Mouse (Mus musculus) ES-Bruce4 (cell line): ENCODE measurements around the gene Fam198a. TPM values are rescaled to one million over a fixed set of nuclear protein-coding genes. Genes with fewer than 3 reads are reported as not detected.

Experiments used
- H3K27ac ChIP-seq: 2 replicates; pipeline ENCODE4 v1.5.1; 2012; ENCODE audit warnings: low read length, inconsistent platforms; ENCODE audit not compliant: insufficient read depth
- H3K27me3 ChIP-seq: 2 replicates; pipeline ENCODE4 v1.6.1; 2012; ENCODE audit warnings: mild to moderate bottlenecking, low read length, inconsistent platforms; ENCODE audit not compliant: control insufficient read depth, poor library complexity, insufficient read depth, severe bottlenecking
- H3K36me3 ChIP-seq: 2 replicates; pipeline ENCODE4 v1.6.1; 2012; ENCODE audit warnings: inconsistent platforms, mild to moderate bottlenecking, low read length, moderate library complexity; ENCODE audit not compliant: control insufficient read depth, poor library complexity, insufficient read depth, severe bottlenecking
- H3K4me1 ChIP-seq: one replicate; pipeline ENCODE4 v1.8.1; 2011; ENCODE audit warnings: low read length; ENCODE audit not compliant: control insufficient read depth, insufficient read depth
- H3K4me3 ChIP-seq: 2 replicates; pipeline ENCODE4 v1.5.1; 2011; ENCODE audit warnings: low read depth, mild to moderate bottlenecking, low read length
- H3K9ac ChIP-seq: 2 replicates; pipeline ENCODE4 v1.6.1; 2012; ENCODE audit warnings: low read depth, mild to moderate bottlenecking, inconsistent platforms; ENCODE audit not compliant: poor library complexity, severe bottlenecking
- H3K9me3 ChIP-seq: replicated peaks from 2 replicates; pipeline ENCODE4 v1.6.1; 2012; ENCODE audit warnings: mild to moderate bottlenecking, low read length, inconsistent platforms; ENCODE audit not compliant: control insufficient read depth, poor library complexity, insufficient read depth, severe bottlenecking
- CTCF ChIP-seq: IDR thresholded peaks from one replicate; pipeline ENCODE4 v1.8.1; 2011; ENCODE audit warnings: low read depth, low read length
- EP300 ChIP-seq: IDR thresholded peaks from 2 replicates; pipeline ENCODE4 v1.6.1; 2011; ENCODE audit warnings: low read depth, low read length; ENCODE audit not compliant: insufficient read depth
- POLR2A ChIP-seq: IDR thresholded peaks from one replicate; pipeline ENCODE4 v1.8.1; 2011; ENCODE audit warnings: low read length; ENCODE audit not compliant: insufficient read depth
- polyA plus RNA-seq: library from polyadenylated mRNA; stranded (reverse); fragments of >200 nt; gene quantifications from 2 replicates; pipeline ENCODE4 v1.2.4, GENCODE M21; 2011; ENCODE audit warnings: low read depth; ENCODE audit not compliant: missing spikeins, insufficient read depth, insufficient read length

Gene Fam198a
- polyA plus RNA-seq, result not detected in 2 replicates

DNA sequence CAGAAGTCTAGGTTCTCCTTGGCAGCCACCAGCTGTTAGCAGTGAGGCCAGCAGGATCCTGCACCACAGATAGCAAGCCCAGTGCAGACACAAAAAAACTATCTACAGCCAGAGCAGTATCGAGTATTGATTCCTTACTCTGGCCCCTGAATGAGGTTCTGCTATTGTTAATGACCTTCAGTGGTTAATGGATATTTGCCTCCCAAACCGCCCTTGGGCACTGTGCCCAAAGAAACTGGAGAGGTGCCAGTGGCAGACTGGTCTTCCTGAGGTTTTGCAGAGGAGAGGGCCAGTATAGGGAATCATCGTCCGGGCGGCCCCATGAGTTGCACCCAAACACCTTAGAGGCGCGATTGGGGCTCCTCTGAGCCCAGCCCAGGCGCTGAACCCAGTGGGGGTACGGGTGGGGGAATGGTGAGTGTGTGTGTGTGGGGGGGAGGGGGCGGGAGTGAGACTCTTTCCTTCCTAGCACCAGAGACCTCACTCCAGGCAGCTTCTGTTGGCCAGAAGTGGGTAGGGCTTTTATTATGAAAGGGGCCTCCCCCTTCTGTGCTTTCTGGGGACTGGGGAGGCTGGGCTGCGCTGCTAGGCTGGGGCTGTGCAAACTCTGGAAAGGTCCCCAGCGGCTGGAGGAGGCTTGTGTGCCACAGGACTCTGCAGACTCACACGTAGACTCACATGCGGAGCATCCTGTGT, at the start of gene Fam198a:
Gene Fam198a, plus strand, starts transcription at position 571 of the 696 bp plus-strand sequence.
- Histone ChIP-seq H3K9me3 (no peaks in the 10 kb centered on the region), H3K4me1 (no peaks in the 10 kb centered on the region), H3K4me3 (peak within 1 kb of the TSS; percentile 21), H3K27ac (no peak within 1 kb of the TSS), H3K9ac (no peak within 1 kb of the TSS), H3K36me3 (no peaks in the 10 kb centered on the region), H3K27me3 (no peaks in the 10 kb centered on the region)
- TF ChIP-seq CTCF (no peak), EP300 (no peak), POLR2A (no peak)

DNA sequence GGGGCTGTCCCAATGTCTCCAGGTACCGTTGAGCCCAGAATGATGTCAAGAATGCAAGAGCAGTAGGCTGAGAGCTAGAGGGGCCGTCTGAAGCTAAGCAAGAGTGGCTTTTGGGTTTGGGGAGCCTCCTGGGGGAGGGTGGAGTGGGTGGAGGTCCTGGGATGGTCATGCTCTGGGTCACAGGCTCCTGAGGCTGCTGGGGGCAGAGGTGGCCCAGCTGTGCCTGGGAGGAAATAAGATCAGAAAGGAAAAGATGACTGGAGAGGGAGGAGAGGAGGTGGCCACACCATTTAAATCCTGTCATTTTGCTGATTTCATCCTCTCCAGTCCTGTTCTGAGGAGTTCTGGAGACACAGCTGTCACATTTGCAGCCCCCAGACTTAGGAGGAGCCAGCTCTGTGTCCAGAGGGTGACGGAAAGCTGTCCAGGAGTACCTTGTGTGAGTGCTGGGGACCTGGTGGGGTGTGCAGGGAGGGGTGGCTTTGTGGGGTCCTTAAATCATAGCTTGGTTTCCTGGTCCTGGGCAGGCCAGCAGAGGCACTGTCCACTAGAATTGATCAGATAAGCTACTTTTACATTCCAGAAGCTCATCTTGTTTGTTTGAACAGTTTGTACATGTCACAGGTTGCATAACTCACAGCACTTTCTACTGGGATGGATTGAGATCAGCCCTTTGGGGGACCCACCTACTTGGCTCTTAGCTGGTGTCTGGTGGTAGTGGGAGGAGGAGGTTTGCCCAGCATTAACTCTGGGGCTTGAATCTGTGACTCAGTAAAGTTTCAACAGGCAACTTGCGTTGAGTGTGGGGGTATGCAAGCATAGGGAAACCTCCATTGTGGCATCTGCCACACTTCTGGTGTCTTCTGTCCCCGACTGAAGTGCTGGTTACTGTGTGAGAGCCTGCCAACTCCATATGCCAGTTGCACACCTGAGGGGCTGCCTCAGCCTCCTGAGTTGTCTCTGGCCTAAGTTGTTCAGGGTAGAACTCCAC, 48.8 kb upstream of the Fam198a start:
- Histone ChIP-seq H3K36me3 (no peaks in the 10 kb centered on the region), H3K9ac (no peak overlapping the region), H3K27ac (no peak overlapping the region), H3K9me3 (no peaks in the 10 kb centered on the region), H3K4me3 (no peak overlapping the region), H3K4me1 (no peaks in the 10 kb centered on the region), H3K27me3 (no peaks in the 10 kb centered on the region)
- TF ChIP-seq POLR2A (no peak), EP300 (no peak), CTCF (no peak)

GRCm38 (mm10) chr9:121903476-121904305, 47.1 kb upstream of the Fam198a start:
- Histone ChIP-seq H3K27me3 (no peaks in the 10 kb centered on the region), H3K4me3 (no peak overlapping the region), H3K9ac (no peak overlapping the region), H3K36me3 (no peaks in the 10 kb centered on the region), H3K4me1 (peaks cover 3% of the 10 kb centered on the region), H3K9me3 (no peaks in the 10 kb centered on the region), H3K27ac (no peak overlapping the region)
- no peak for TF ChIP-seq POLR2A
- no peak for TF ChIP-seq CTCF
- no peak for TF ChIP-seq EP300

DNA sequence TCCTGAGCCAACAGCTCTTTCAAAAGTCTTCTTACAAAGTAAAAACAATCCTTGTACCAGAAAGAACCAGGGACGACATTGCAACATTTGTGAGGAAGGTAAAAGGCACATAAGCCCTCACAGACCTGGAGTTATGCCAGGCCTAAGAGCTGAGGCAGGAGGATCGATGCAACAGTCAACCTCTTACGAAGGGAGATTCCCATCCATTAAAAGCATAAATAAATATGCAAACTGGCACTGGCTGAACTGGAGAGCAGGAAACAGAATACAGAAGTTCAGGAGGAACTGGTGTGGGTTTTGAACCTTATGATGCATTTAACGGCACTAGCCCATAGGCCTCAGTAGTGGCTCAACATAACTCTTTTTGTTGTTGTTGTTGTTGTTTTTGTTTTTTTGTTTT, 46.5 kb upstream of the Fam198a start:
- no peak for TF ChIP-seq POLR2A
- TF ChIP-seq EP300, result no peak
- TF ChIP-seq CTCF, result no peak
- Histone ChIP-seq H3K27ac (no peak overlapping the region), H3K9me3 (no peaks in the 10 kb centered on the region), H3K36me3 (no peaks in the 10 kb centered on the region), H3K4me3 (no peak overlapping the region), H3K27me3 (no peaks in the 10 kb centered on the region), H3K4me1 (peaks cover 3% of the 10 kb centered on the region), H3K9ac (no peak overlapping the region)

DNA sequence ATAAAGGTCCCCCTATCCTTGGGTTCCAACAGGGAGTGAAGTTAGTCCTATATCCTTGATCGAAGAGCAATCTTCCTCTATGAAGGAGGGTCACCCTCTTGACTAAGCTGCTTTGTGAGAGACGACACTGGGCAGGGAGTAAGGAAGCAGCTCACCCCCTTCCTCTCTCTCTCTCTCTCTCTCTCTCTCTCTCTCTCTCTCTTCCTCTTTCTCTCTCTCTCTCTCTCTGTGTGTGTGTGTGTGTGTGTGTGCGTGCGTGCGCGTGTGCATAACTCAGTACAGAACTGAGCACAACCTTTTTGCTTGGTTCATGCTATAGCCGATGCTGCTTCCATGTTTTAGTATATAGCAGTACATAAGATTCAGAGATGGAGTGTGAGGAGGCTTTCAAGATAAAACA, 45.8 kb upstream of the Fam198a start:
- H3K4me3 ChIP-seq, result no peak overlapping the region
- H3K9me3 ChIP-seq, result no peaks in the 10 kb centered on the region
- peaks cover 3% of the 10 kb centered on the region for H3K4me1 ChIP-seq
- no peak overlapping the region for H3K27ac ChIP-seq
- no peaks in the 10 kb centered on the region for H3K27me3 ChIP-seq
- H3K9ac ChIP-seq, result no peak overlapping the region
- H3K36me3 ChIP-seq, result no peaks in the 10 kb centered on the region
- no peak for TF ChIP-seq EP300
- no peak for TF ChIP-seq POLR2A
- TF ChIP-seq CTCF, result no peak
